Mouse (Mus musculus): ENCODE results near the gene Ripor3. TPM values are rescaled to one million over a fixed set of nuclear protein-coding genes. Genes with fewer than 3 reads are reported as not detected.
A peak's percentile ranks its signal among the peaks of the same experiment; 100 is the strongest.

Ripor3 gene
- polyA plus RNA-seq, 1 experiment from 2014 or later: 0.55 TPM

DNA sequence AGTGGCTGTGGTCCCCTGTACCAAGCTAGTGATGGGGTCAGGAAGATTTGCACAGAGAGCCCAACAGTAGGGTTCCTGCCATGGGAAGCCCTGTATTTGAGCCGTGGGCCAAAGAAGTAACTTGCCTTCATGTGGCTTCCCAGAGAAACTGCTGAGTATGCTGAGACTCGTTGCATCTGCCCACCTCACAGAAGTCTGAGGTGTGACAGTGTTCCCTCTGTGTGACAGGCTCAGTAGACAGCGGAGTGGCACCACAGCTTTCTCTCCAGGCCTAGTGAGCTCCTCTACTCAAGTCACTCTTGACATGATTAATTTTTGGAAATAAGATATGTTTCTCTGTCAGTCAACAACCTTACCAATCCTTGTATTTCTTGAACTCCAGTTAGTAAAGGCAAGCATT lies 71.6 kb downstream of the Ripor3 start:
- no peaks in the 10 kb centered on the region for H3K27me3 ChIP-seq (ENCODE audit: control insufficient read depth, insufficient read depth, low read length)
- no peak overlapping the region for H3K4me2 ChIP-seq (ENCODE audit: low read depth, severe bottlenecking)
- no peaks in the 10 kb centered on the region for H3K9me3 ChIP-seq (ENCODE audit: control insufficient read depth, low read length)
- WGBS: 70% methylated on average over 3 of the region's 3 CpGs
- H3K36me3 ChIP-seq (ENCODE audit: control insufficient read depth, insufficient read depth, low read length): no peaks in the 10 kb centered on the region
- H3K9ac ChIP-seq (ENCODE audit: low read length): no peak overlapping the region
- peaks cover 36% of the 10 kb centered on the region for H3K4me1 ChIP-seq (ENCODE audit: control insufficient read depth, insufficient read depth, low read length)
- H3K27ac ChIP-seq (replicated peaks; ENCODE audit: low read depth, low read length): no peak overlapping the region
- no peak for DNase-seq (ENCODE audit: low spot score)
- no peak overlapping the region for H3K4me3 ChIP-seq (ENCODE audit: low read depth, low read length)
- ATAC-seq (ENCODE audit: insufficient number of reproducible peaks, low FRiP score, low TSS enrichment, low read depth): no peak

GRCm38 (mm10) chr2:167935956-167936355 lies 74.5 kb downstream of the Ripor3 start:
- DNase-seq (ENCODE audit: low spot score): no peak
- no peak overlapping the region for H3K27ac ChIP-seq (replicated peaks; ENCODE audit: low read depth, low read length)
- H3K27me3 ChIP-seq (ENCODE audit: control insufficient read depth, insufficient read depth, low read length): no peaks in the 10 kb centered on the region
- H3K4me2 ChIP-seq (ENCODE audit: low read depth, severe bottlenecking): no peak overlapping the region
- 84% methylated on average over 3 of the region's 3 CpGs for WGBS
- H3K4me1 ChIP-seq (ENCODE audit: control insufficient read depth, insufficient read depth, low read length): peaks cover 24% of the 10 kb centered on the region
- no peak for ATAC-seq (ENCODE audit: insufficient number of reproducible peaks, low FRiP score, low TSS enrichment, low read depth)
- H3K36me3 ChIP-seq (ENCODE audit: control insufficient read depth, insufficient read depth, low read length): no peaks in the 10 kb centered on the region
- no peak overlapping the region for H3K9ac ChIP-seq (ENCODE audit: low read length)
- no peaks in the 10 kb centered on the region for H3K9me3 ChIP-seq (ENCODE audit: control insufficient read depth, low read length)
- no peak overlapping the region for H3K4me3 ChIP-seq (ENCODE audit: low read depth, low read length)

GRCm38 (mm10) chr2:167933397-167933796 lies 77.0 kb downstream of the Ripor3 start:
- peaks cover 6% of the 10 kb centered on the region for H3K4me1 ChIP-seq (ENCODE audit: control insufficient read depth, insufficient read depth, low read length)
- 64% methylated on average over 7 of the region's 7 CpGs for WGBS
- no peak overlapping the region for H3K27ac ChIP-seq (replicated peaks; ENCODE audit: low read depth, low read length)
- peak overlapping the region; percentile 90 for H3K4me2 ChIP-seq (ENCODE audit: low read depth, severe bottlenecking)
- H3K27me3 ChIP-seq (ENCODE audit: control insufficient read depth, insufficient read depth, low read length): no peaks in the 10 kb centered on the region
- DNase-seq (ENCODE audit: low spot score): no peak
- no peak for ATAC-seq (ENCODE audit: insufficient number of reproducible peaks, low FRiP score, low TSS enrichment, low read depth)
- H3K9ac ChIP-seq (ENCODE audit: low read length): peak overlapping the region; percentile 86; the same call in 1 of the 2 replicates
- H3K9me3 ChIP-seq (ENCODE audit: control insufficient read depth, low read length): no peaks in the 10 kb centered on the region
- H3K36me3 ChIP-seq (ENCODE audit: control insufficient read depth, insufficient read depth, low read length): no peaks in the 10 kb centered on the region
- H3K4me3 ChIP-seq (ENCODE audit: low read depth, low read length): peak overlapping the region; percentile 92; the same call in 1 of the 2 replicates

DNA sequence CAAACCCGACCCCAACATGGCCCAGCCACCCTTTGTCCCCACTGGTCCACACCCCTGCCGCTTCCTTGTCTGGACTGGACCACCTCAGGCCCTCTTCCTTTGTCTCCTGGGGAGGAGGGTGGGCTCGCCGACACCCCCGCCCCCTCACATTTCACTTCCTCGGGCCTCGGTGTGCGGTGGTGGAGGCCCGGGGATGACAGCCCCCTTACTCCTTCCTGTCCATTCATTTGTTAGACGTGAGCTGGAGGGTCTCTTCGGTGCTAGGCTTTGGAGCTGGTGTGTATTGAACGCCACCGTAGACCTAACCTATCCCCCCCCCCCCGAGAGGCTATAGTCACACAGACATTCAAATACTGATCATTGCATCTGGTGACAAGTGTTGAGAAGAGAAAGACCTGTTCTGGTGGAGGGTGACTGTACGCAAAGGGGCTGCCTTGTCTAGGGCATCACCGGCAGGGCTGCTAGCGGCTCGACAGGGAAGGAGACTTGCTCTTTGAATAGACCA lies 77.6 kb downstream of the Ripor3 start:
- Histone ChIP-seq H3K4me3 (ENCODE audit: low read depth, low read length) (peak overlapping the region; percentile 92), H3K36me3 (ENCODE audit: control insufficient read depth, insufficient read depth, low read length) (no peaks in the 10 kb centered on the region), H3K9ac (ENCODE audit: low read length) (peak overlapping the region; percentile 86), H3K4me2 (ENCODE audit: low read depth, severe bottlenecking) (peak overlapping the region; percentile 90), H3K27me3 (ENCODE audit: control insufficient read depth, insufficient read depth, low read length) (no peaks in the 10 kb centered on the region), H3K27ac (replicated peaks; ENCODE audit: low read depth, low read length) (peak overlapping the region; percentile 47; the same call in 1 of the 2 replicates), H3K4me1 (ENCODE audit: control insufficient read depth, insufficient read depth, low read length) (peaks cover 6% of the 10 kb centered on the region), H3K9me3 (ENCODE audit: control insufficient read depth, low read length) (no peaks in the 10 kb centered on the region)
- ATAC-seq (ENCODE audit: insufficient number of reproducible peaks, low FRiP score, low TSS enrichment, low read depth) (peak; percentile 68), DNase-seq (ENCODE audit: low spot score) (peak; percentile 40)
- WGBS: under 1% methylated on average over 18 of the region's 18 CpGs

GRCm38 (mm10) chr2:167931985-167932726 lies 78.3 kb downstream of the Ripor3 start, which contains the start of gene Ptpn1:
TSS of gene Ptpn1 (plus strand) at chr2:167932057.
- Histone ChIP-seq H3K4me2 (ENCODE audit: low read depth, severe bottlenecking) (peak within 1 kb of the TSS; percentile 90), H3K4me3 (ENCODE audit: low read depth, low read length) (peak within 1 kb of the TSS; percentile 92), H3K36me3 (ENCODE audit: control insufficient read depth, insufficient read depth, low read length) (no peaks in the 10 kb centered on the region), H3K27ac (replicated peaks; ENCODE audit: low read depth, low read length) (peak within 1 kb of the TSS; percentile 47; the same call in 1 of the 2 replicates), H3K9ac (ENCODE audit: low read length) (peak within 1 kb of the TSS; percentile 86), H3K9me3 (ENCODE audit: control insufficient read depth, low read length) (no peaks in the 10 kb centered on the region), H3K27me3 (ENCODE audit: control insufficient read depth, insufficient read depth, low read length) (no peaks in the 10 kb centered on the region), H3K4me1 (ENCODE audit: control insufficient read depth, insufficient read depth, low read length) (peaks cover 6% of the 10 kb centered on the region)
- under 1% methylated on average over 87 of the region's 99 CpGs for WGBS
- DNase-seq (ENCODE audit: low spot score) (peak; percentile 97), ATAC-seq (ENCODE audit: insufficient number of reproducible peaks, low FRiP score, low TSS enrichment, low read depth) (peak; percentile 86)

DNA sequence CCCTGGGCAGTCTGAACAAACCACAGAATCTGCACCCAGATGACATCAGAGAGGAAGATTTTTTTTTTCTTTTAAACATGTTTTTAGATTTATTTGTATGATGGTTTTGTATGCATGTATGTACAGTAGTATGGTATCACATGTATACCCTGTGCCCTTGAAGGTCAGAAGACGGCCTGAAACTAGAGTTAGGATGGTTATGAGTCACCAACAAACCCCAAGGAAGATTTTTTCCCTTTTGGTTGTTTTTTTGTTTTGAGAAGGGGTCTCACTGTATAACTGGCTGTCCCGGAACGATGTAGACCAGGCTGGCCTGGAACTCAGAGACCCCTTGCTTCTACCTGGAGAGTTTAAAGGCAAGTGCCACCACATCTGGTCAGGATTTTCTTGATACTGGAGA lies 79.4 kb downstream of the Ripor3 start:
- ATAC-seq (ENCODE audit: insufficient number of reproducible peaks, low FRiP score, low TSS enrichment, low read depth): no peak
- 86% methylated on average over 3 of the region's 3 CpGs for WGBS
- no peak overlapping the region; the same call in 1 of the 2 replicates for H3K4me2 ChIP-seq (ENCODE audit: low read depth, severe bottlenecking)
- no peaks in the 10 kb centered on the region for H3K9me3 ChIP-seq (ENCODE audit: control insufficient read depth, low read length)
- H3K27ac ChIP-seq (replicated peaks; ENCODE audit: low read depth, low read length): no peak overlapping the region
- no peak overlapping the region for H3K9ac ChIP-seq (ENCODE audit: low read length)
- no peaks in the 10 kb centered on the region for H3K36me3 ChIP-seq (ENCODE audit: control insufficient read depth, insufficient read depth, low read length)
- no peak overlapping the region for H3K4me3 ChIP-seq (ENCODE audit: low read depth, low read length)
- peaks cover 6% of the 10 kb centered on the region for H3K4me1 ChIP-seq (ENCODE audit: control insufficient read depth, insufficient read depth, low read length)
- no peak for DNase-seq (ENCODE audit: low spot score)
- H3K27me3 ChIP-seq (ENCODE audit: control insufficient read depth, insufficient read depth, low read length): no peaks in the 10 kb centered on the region

Other genes starting within 250 kb of the Ripor3 start
- gene Ptpn1, start 78.6 kb downstream of the Ripor3 start, polyA plus RNA-seq (2014; fragmentation: Nextera tagmentation; extraction: Ambion mirVana): 57.4 and 61.2 TPM in 2 replicates
- gene Pard6b, start 70.4 kb upstream of the Ripor3 start, polyA plus RNA-seq (2014; fragmentation: Nextera tagmentation; extraction: Ambion mirVana): 5.0 and 5.7 TPM in 2 replicates
- gene Adnp, start 196.5 kb upstream of the Ripor3 start, polyA plus RNA-seq (2014; fragmentation: Nextera tagmentation; extraction: Ambion mirVana): 12.2 and 19.8 TPM in 2 replicates
- 27.8 and 28.5 TPM in 2 replicates for gene Gm20716, start 219.7 kb upstream of the Ripor3 start, polyA plus RNA-seq (2014; fragmentation: Nextera tagmentation; extraction: Ambion mirVana)
- gene Dpm1, start 220.0 kb upstream of the Ripor3 start, polyA plus RNA-seq (2014; fragmentation: Nextera tagmentation; extraction: Ambion mirVana): 51.3 and 54.7 TPM in 2 replicates
- gene Mocs3, start 220.0 kb upstream of the Ripor3 start, polyA plus RNA-seq (2014; fragmentation: Nextera tagmentation; extraction: Ambion mirVana): 7.0 and 8.9 TPM in 2 replicates